Mouse (Mus musculus): Measurements from ENCODE around the gene 5730522E02Rik.

Gene 5730522E02Rik

GRCm38 (mm10) chr11:25670018-25670417 lies 540.5 kb downstream of the 5730522E02Rik start:
- DNase-seq (ENCODE audit: low read depth): no peak

- DNase-seq (ENCODE audit: low read depth): no peak
These were observed 545.9 kb downstream of the 5730522E02Rik start for GRCm38 (mm10) chr11:25664562-25665104.

- no peak for DNase-seq (ENCODE audit: low read depth)
These were observed 564.3 kb downstream of the 5730522E02Rik start for GRCm38 (mm10) chr11:25646282-25646681.

- DNase-seq (ENCODE audit: low read depth): no peak
These were observed 565.6 kb downstream of the 5730522E02Rik start for GRCm38 (mm10) chr11:25644767-25645622.

- no peak for DNase-seq (ENCODE audit: low read depth)
These were observed 603.7 kb downstream of the 5730522E02Rik start for GRCm38 (mm10) chr11:25606886-25607285.

- DNase-seq (ENCODE audit: low read depth): no peak
These were observed 610.5 kb downstream of the 5730522E02Rik start for GRCm38 (mm10) chr11:25600030-25600429.

GRCm38 (mm10) chr11:25595303-25595702 lies 615.3 kb downstream of the 5730522E02Rik start:
- no peak for DNase-seq (ENCODE audit: low read depth)

GRCm38 (mm10) chr11:25594780-25595179 lies 615.8 kb downstream of the 5730522E02Rik start:
- no peak for DNase-seq (ENCODE audit: low read depth)

- no peak for DNase-seq (ENCODE audit: low read depth)
These were observed 618.3 kb downstream of the 5730522E02Rik start for GRCm38 (mm10) chr11:25592268-25592667.

GRCm38 (mm10) chr11:25590215-25590614 lies 620.3 kb downstream of the 5730522E02Rik start:
- DNase-seq (ENCODE audit: low read depth): no peak

- DNase-seq (ENCODE audit: low read depth): no peak
These were observed 621.1 kb downstream of the 5730522E02Rik start for GRCm38 (mm10) chr11:25589509-25589908.

GRCm38 (mm10) chr11:25574129-25574465 lies 636.5 kb downstream of the 5730522E02Rik start:
- DNase-seq (ENCODE audit: low read depth): no peak

GRCm38 (mm10) chr11:25573408-25574128 lies 637.0 kb downstream of the 5730522E02Rik start:
- no peak for DNase-seq (ENCODE audit: low read depth)

GRCm38 (mm10) chr11:25571396-25571795 lies 639.2 kb downstream of the 5730522E02Rik start:
- no peak for DNase-seq (ENCODE audit: low read depth)
